Mouse (Mus musculus): Measurements from ENCODE around the gene Cd3e. TPM values are rescaled to one million over a fixed set of nuclear protein-coding genes. Genes with fewer than 3 reads are reported as not detected.
A peak's percentile ranks its signal among the peaks of the same experiment; 100 is the strongest.

Cd3e gene
- total and polyA plus RNA-seq, 3 experiments, result not detected

GRCm38 (mm10) chr9:45041131-45041838, 31.9 kb upstream of the Cd3e start (continued):
- TF ChIP-seq MAX (IDR thresholded peaks at IDR 0.05; ENCODE audit: low read length), result peak; percentile 76
- TF ChIP-seq CTCF (IDR thresholded peaks at IDR 0.05 in 2 of 3, conservative IDR thresholded peaks at IDR 0.05 in 1 of 3; ENCODE audit: control insufficient read depth in 1 of 3, insufficient read depth in 1 of 3, low read depth in 2 of 3, low read length in 3 of 3, poor library complexity in 1 of 3, severe bottlenecking in 1 of 3), result no peak
- peak; percentile 98 for TF ChIP-seq ETS1 (IDR thresholded peaks at IDR 0.05; ENCODE audit: low read depth, low read length)
- TF ChIP-seq ELF1 (IDR thresholded peaks at IDR 0.05; ENCODE audit: low read depth, low read length), result no peak; the same call in 1 of the 2 replicates
- TF ChIP-seq UBTF (IDR thresholded peaks at IDR 0.05; ENCODE audit: borderline replicate concordance, insufficient read depth, low read depth, low read length), result no peak
- no peak for TF ChIP-seq MEF2A (IDR thresholded peaks at IDR 0.05; ENCODE audit: extremely low read depth, insufficient replicate concordance, low read depth, low read length, poor library complexity, severe bottlenecking)
- TF ChIP-seq USF1 (IDR thresholded peaks at IDR 0.05; ENCODE audit: low read depth, low read length), result peak; percentile 66; the same call in 1 of the 2 replicates
- peak; percentile 100 for TF ChIP-seq RCOR1 (IDR thresholded peaks at IDR 0.05; ENCODE audit: low read depth, low read length)
- no peak for TF ChIP-seq TBP (IDR thresholded peaks at IDR 0.05; ENCODE audit: low read depth, low read length)
- TF ChIP-seq NELFE (IDR thresholded peaks at IDR 0.05; ENCODE audit: low read depth, low read length), result no peak
- no peak for TF ChIP-seq KAT2A (conservative IDR thresholded peaks at IDR 0.05; ENCODE audit: low read depth, low read length)
- no peak for TF ChIP-seq ZKSCAN1 (IDR thresholded peaks at IDR 0.05; ENCODE audit: low read depth, low read length)
- no peak for TF ChIP-seq E2F4 (IDR thresholded peaks at IDR 0.05; ENCODE audit: borderline replicate concordance, low read depth, low read length)
- no peak for TF ChIP-seq POLR2AphosphoS5 (IDR thresholded peaks at IDR 0.05; ENCODE audit: borderline replicate concordance, low read depth, low read length)

GRCm38 (mm10) chr9:45040066-45040845, 30.8 kb upstream of the Cd3e start:
- peak; percentile 20 for DNase-seq (ENCODE audit: low read depth, low spot score)

More at GRCm38 (mm10) chr9:45040066-45040845, 30.8 kb upstream of the Cd3e start:
- H3K36me3 ChIP-seq (ENCODE audit: control insufficient read depth in 1 of 2, insufficient read depth in 2 of 2, low read length in 2 of 2), result peaks cover 0 to 17% of the 10 kb centered on the region in 2 experiments; a peak in 2 of 4 replicates
- H3K79me2 ChIP-seq (ENCODE audit: control insufficient read depth, insufficient read depth, low read length, poor library complexity), result no peaks in the 10 kb centered on the region
- H3K27ac ChIP-seq (ENCODE audit: control insufficient read depth, low read depth, low read length), result peak overlapping the region; percentile 72
- no peaks in the 10 kb centered on the region for H3K9me3 ChIP-seq (replicated peaks; ENCODE audit: insufficient read depth, low read length)
- peak overlapping the region; percentile 64 for H3K9ac ChIP-seq (ENCODE audit: control insufficient read depth, low read depth, low read length, poor library complexity, severe bottlenecking)
- H3K27me3 ChIP-seq (ENCODE audit: control insufficient read depth in 1 of 2, insufficient read depth in 2 of 2, low read length in 2 of 2), result peaks cover 5 to 14% of the 10 kb centered on the region in 2 experiments; a peak in 3 of 4 replicates
- no peak for TF ChIP-seq MEF2A (IDR thresholded peaks at IDR 0.05; ENCODE audit: extremely low read depth, insufficient replicate concordance, low read depth, low read length, poor library complexity, severe bottlenecking)
- H3K4me3 ChIP-seq (ENCODE audit: control insufficient read depth in 1 of 2, insufficient read depth in 1 of 2, low read depth in 2 of 2, low read length in 2 of 2), result peak overlapping the region; percentile 40 to 53
- peaks cover 2 to 23% of the 10 kb centered on the region in 2 experiments for H3K4me1 ChIP-seq (ENCODE audit: control insufficient read depth in 1 of 2, insufficient read depth in 2 of 2, low read length in 2 of 2)

Measured in MEL (cell line).